Comparison of ENCODE assay signal across 8 mouse cellular contexts in genomic region chr5:125002969-125003872, GRCm38 (mm10). TPM values are rescaled to one million over a fixed set of nuclear protein-coding genes. Genes with fewer than 3 reads are reported as not detected.
DNase-seq lines count a peak whose midpoint lies in the region; ATAC-seq and TF ChIP-seq lines count a peak whose summit lies in the region.

Rflna (plus strand) TSS chr5:125003221.

- 2% methylated on average over 40 of the region's 41 CpGs for WGBS in kidney, embryonic 14.5 days
- WGBS in embryonic facial prominence, embryonic 15.5 days: 4% methylated on average over 41 of the region's 41 CpGs
- WGBS in intestine, embryonic 14.5 days: 3% methylated on average over 29 of the region's 41 CpGs
- WGBS in lung, embryonic 15.5 days: 2% methylated on average over 40 of the region's 41 CpGs
- 2% methylated on average over 37 of the region's 41 CpGs for WGBS in stomach, embryonic 15.5 days
- 19% methylated on average over 41 of the region's 41 CpGs for WGBS in thymus, adult 2 months

- H3K4me1 ChIP-seq in kidney, embryonic 14.5 days (ENCODE audit: control insufficient read depth, insufficient read depth, low read length): peaks cover 9% of the 10 kb centered on the region
- peaks cover 62% of the 10 kb centered on the region for H3K4me1 ChIP-seq in embryonic facial prominence, embryonic 15.5 days
- H3K4me1 ChIP-seq in intestine, embryonic 14.5 days (replicated peaks; ENCODE audit: control insufficient read depth, insufficient read depth, low read length): peaks cover 22% of the 10 kb centered on the region
- peaks cover 41% of the 10 kb centered on the region for H3K4me1 ChIP-seq in lung, embryonic 15.5 days
- peaks cover 38% of the 10 kb centered on the region for H3K4me1 ChIP-seq in stomach, embryonic 15.5 days
- H3K4me1 ChIP-seq in thymus, adult 2 months (replicated peaks; ENCODE audit: control insufficient read depth, insufficient read depth, low read length): no peaks in the 10 kb centered on the region

- TF ChIP-seq POLR2A in thymus, adult 2 months (IDR thresholded peaks at IDR 0.05; ENCODE audit: control insufficient read depth, extremely low read depth, insufficient read depth, low read length, poor library complexity): no peak

- ATAC-seq in kidney, embryonic 14.5 days (ENCODE audit: low FRiP score, low TSS enrichment): peak; percentile 73
- peak; percentile 78 for ATAC-seq in embryonic facial prominence, embryonic 15.5 days (ENCODE audit: insufficient number of reproducible peaks, low FRiP score, low TSS enrichment, low read depth)
- peak; percentile 38; the same call in 1 of the 2 replicates for ATAC-seq in intestine, embryonic 14.5 days (replicated peaks; ENCODE audit: low FRiP score, low TSS enrichment, low read depth)
- ATAC-seq in lung, embryonic 15.5 days (ENCODE audit: borderline replicate concordance, extremely low read depth, low FRiP score, low TSS enrichment): peak; percentile 66
- ATAC-seq in stomach, embryonic 15.5 days (ENCODE audit: insufficient read depth, low FRiP score, low read depth): peak; percentile 45

- no peaks in the 10 kb centered on the region for H3K36me3 ChIP-seq in kidney, embryonic 14.5 days (ENCODE audit: control insufficient read depth, insufficient read depth, low read length)
- H3K36me3 ChIP-seq in embryonic facial prominence, embryonic 15.5 days: no peaks in the 10 kb centered on the region
- H3K36me3 ChIP-seq in intestine, embryonic 14.5 days (ENCODE audit: control insufficient read depth, insufficient read depth, low read length): no peaks in the 10 kb centered on the region
- no peaks in the 10 kb centered on the region for H3K36me3 ChIP-seq in lung, embryonic 15.5 days
- no peaks in the 10 kb centered on the region for H3K36me3 ChIP-seq in stomach, embryonic 15.5 days
- H3K36me3 ChIP-seq in thymus, adult 2 months (ENCODE audit: control insufficient read depth, insufficient read depth, low read length): no peaks in the 10 kb centered on the region

- no peak for DNase-seq in kidney, adult 11 months
- peak; percentile 78 for DNase-seq in intestine, embryonic 14.5 days (ENCODE audit: low spot score)
- DNase-seq in thymus, adult 2 months: no peak
- no peak for DNase-seq in urinary bladder, postnatal 4 days (ENCODE audit: low spot score in 2 of 2)

- 0 out of 2 replicates have a peak, but pooled peaks cover 5% of the 10 kb centered on the region for H3K27me3 ChIP-seq in kidney, embryonic 14.5 days (ENCODE audit: control insufficient read depth, insufficient read depth, low read length)
- no peaks in the 10 kb centered on the region for H3K27me3 ChIP-seq in embryonic facial prominence, embryonic 15.5 days
- peaks cover 16% of the 10 kb centered on the region for H3K27me3 ChIP-seq in intestine, embryonic 14.5 days (replicated peaks; ENCODE audit: control insufficient read depth, insufficient read depth, low read length)
- H3K27me3 ChIP-seq in lung, embryonic 15.5 days: peaks cover 18% of the 10 kb centered on the region
- H3K27me3 ChIP-seq in stomach, embryonic 15.5 days (replicated peaks): peaks cover 11% of the 10 kb centered on the region
- no peaks in the 10 kb centered on the region; the same call in 1 of the 2 replicates for H3K27me3 ChIP-seq in thymus, adult 2 months (ENCODE audit: control insufficient read depth, insufficient read depth, low read length)

- peak within 1 kb of the TSS; percentile 82 for H3K4me2 ChIP-seq in kidney, embryonic 14.5 days (replicated peaks; ENCODE audit: low read depth, low read length)
- H3K4me2 ChIP-seq in embryonic facial prominence, embryonic 15.5 days (replicated peaks): peak within 1 kb of the TSS; percentile 83
- H3K4me2 ChIP-seq in intestine, embryonic 14.5 days (ENCODE audit: low read length): peak within 1 kb of the TSS; percentile 69
- H3K4me2 ChIP-seq in lung, embryonic 15.5 days: peak within 1 kb of the TSS; percentile 94
- H3K4me2 ChIP-seq in stomach, embryonic 15.5 days: peak within 1 kb of the TSS; percentile 80

- H3K27ac ChIP-seq in kidney, embryonic 14.5 days (ENCODE audit: low read depth, low read length): no peak within 1 kb of the TSS
- 0 out of 2 replicates have a peak within 1 kb of the TSS, but pooled peaks have one; percentile 24 for H3K27ac ChIP-seq in embryonic facial prominence, embryonic 15.5 days (replicated peaks)
- H3K27ac ChIP-seq in intestine, embryonic 14.5 days (ENCODE audit: low read depth): no peak within 1 kb of the TSS
- H3K27ac ChIP-seq in lung, embryonic 15.5 days: no peak within 1 kb of the TSS
- H3K27ac ChIP-seq in stomach, embryonic 15.5 days: no peak within 1 kb of the TSS
- H3K27ac ChIP-seq in thymus, adult 2 months (ENCODE audit: control insufficient read depth, insufficient read depth, low read length): no peak within 1 kb of the TSS

- H3K9ac ChIP-seq in kidney, embryonic 14.5 days (ENCODE audit: low read depth, low read length): peak within 1 kb of the TSS; percentile 51
- peak within 1 kb of the TSS; percentile 44 for H3K9ac ChIP-seq in embryonic facial prominence, embryonic 15.5 days
- peak within 1 kb of the TSS; percentile 30; the same call in 1 of the 2 replicates for H3K9ac ChIP-seq in intestine, embryonic 14.5 days (ENCODE audit: low read length)
- H3K9ac ChIP-seq in lung, embryonic 15.5 days: peak within 1 kb of the TSS; percentile 48
- H3K9ac ChIP-seq in stomach, embryonic 15.5 days: peak within 1 kb of the TSS; percentile 25; the same call in 1 of the 2 replicates

- no peak for TF ChIP-seq CTCF in thymus, adult 2 months (IDR thresholded peaks at IDR 0.05; ENCODE audit: borderline replicate concordance, control insufficient read depth, extremely low read depth, insufficient read depth, low read length, poor library complexity)

- H3K9me3 ChIP-seq in kidney, embryonic 14.5 days (ENCODE audit: control insufficient read depth, low read length): no peaks in the 10 kb centered on the region
- H3K9me3 ChIP-seq in embryonic facial prominence, embryonic 15.5 days (replicated peaks): no peaks in the 10 kb centered on the region
- H3K9me3 ChIP-seq in intestine, embryonic 14.5 days (ENCODE audit: control insufficient read depth, low read length): no peaks in the 10 kb centered on the region
- no peaks in the 10 kb centered on the region for H3K9me3 ChIP-seq in lung, embryonic 15.5 days
- H3K9me3 ChIP-seq in stomach, embryonic 15.5 days: no peaks in the 10 kb centered on the region

- H3K4me3 ChIP-seq in kidney, embryonic 14.5 days (ENCODE audit: low read length): peak within 1 kb of the TSS; percentile 40
- H3K4me3 ChIP-seq in embryonic facial prominence, embryonic 15.5 days (replicated peaks): peak within 1 kb of the TSS; percentile 53
- H3K4me3 ChIP-seq in intestine, embryonic 14.5 days (ENCODE audit: low read depth, low read length): peak within 1 kb of the TSS; percentile 37
- H3K4me3 ChIP-seq in lung, embryonic 15.5 days: peak within 1 kb of the TSS; percentile 47
- peak within 1 kb of the TSS; percentile 45 for H3K4me3 ChIP-seq in stomach, embryonic 15.5 days (replicated peaks)
- H3K4me3 ChIP-seq in thymus, adult 2 months (ENCODE audit: control insufficient read depth, insufficient read depth, low read length): no peak within 1 kb of the TSS

RNA-seq across cellular contexts. Expression of gene Rflna, which starts in this region (rescaled TPM):
- 3.8 and 4.8 TPM in 2 replicates for polyA plus RNA-seq in kidney, embryonic 14.5 days (2014; fragmentation: Nextera tagmentation; extraction: Ambion mirVana)
- polyA plus RNA-seq in embryonic facial prominence, embryonic 15.5 days (2015; fragmentation: Nextera tagmentation; extraction: Ambion mirVana): 22.1 and 24.0 TPM in 2 replicates
- polyA plus RNA-seq in intestine, embryonic 14.5 days (2014; fragmentation: Nextera tagmentation; extraction: Ambion mirVana): 3.0 and 4.7 TPM in 2 replicates
- polyA plus RNA-seq in lung, embryonic 15.5 days (2015; fragmentation: Nextera tagmentation; extraction: Ambion mirVana): 6.4 and 7.7 TPM in 2 replicates
- 3.6 and 4.4 TPM in 2 replicates for polyA plus RNA-seq in stomach, embryonic 15.5 days (2015; fragmentation: Nextera tagmentation; extraction: Ambion mirVana)
- polyA plus RNA-seq in thymus, adult 2 months (2012; rRNA removed): 3.4 and 4.5 TPM in 2 replicates
